Mouse (Mus musculus) intestine, embryonic 15.5 days (tissue): ENCODE results near the gene Ube2r2. TPM values are rescaled to one million over a fixed set of nuclear protein-coding genes. Genes with fewer than 3 reads are reported as not detected.
A peak's percentile ranks its signal among the peaks of the same experiment; 100 is the strongest.

Source experiments
- ATAC-seq: fragments of 200-750 bp; cut with Nextera tagmentation; 2 replicates; pipeline ENCODE4 v1.8.0; 2017; ENCODE audit warnings: moderate TSS enrichment, moderate library complexity
- H3K27ac ChIP-seq: fragments of 300-500 bp; sonication (generic); 2 replicates; pipeline ENCODE4 v1.5.1; 2015; ENCODE audit warnings: mild to moderate bottlenecking, inconsistent platforms
- H3K27me3 ChIP-seq: fragments of 300-500 bp; sonication (generic); replicated peaks from 2 replicates; pipeline ENCODE4 v1.6.1; 2015; ENCODE audit warnings: inconsistent platforms
- H3K36me3 ChIP-seq: fragments of 300-500 bp; sonication (generic); 2 replicates; pipeline ENCODE4 v1.6.1; 2015; ENCODE audit warnings: inconsistent platforms
- H3K4me1 ChIP-seq: fragments of 300-500 bp; sonication (generic); replicated peaks from 2 replicates; pipeline ENCODE4 v1.6.1; 2015; ENCODE audit warnings: inconsistent platforms
- H3K4me2 ChIP-seq: fragments of 300-500 bp; sonication (generic); replicated peaks from 2 replicates; pipeline ENCODE4 v1.6.1; 2015; ENCODE audit warnings: mild to moderate bottlenecking, inconsistent platforms
- H3K4me3 ChIP-seq: fragments of 300-500 bp; sonication (generic); replicated peaks from 2 replicates; pipeline ENCODE4 v1.5.1; 2015; ENCODE audit warnings: inconsistent platforms
- H3K9ac ChIP-seq: fragments of 300-500 bp; sonication (generic); 2 replicates; pipeline ENCODE4 v1.6.1; 2015; ENCODE audit warnings: inconsistent platforms
- H3K9me3 ChIP-seq: fragments of 300-500 bp; sonication (generic); 2 replicates; pipeline ENCODE4 v1.6.1; 2016; ENCODE audit warnings: inconsistent platforms
- WGBS: fragments of 180-500 bp; shearing (Covaris S2); methylation state at CpG from one replicate; pipeline ENCODE4 v1.1.7; 2015; 5-methylcytosine and 5-hydroxymethylcytosine counted together
- polyA plus RNA-seq: library from polyadenylated mRNA; unstranded; fragments of >200 nt; fragmentation: Nextera tagmentation; extraction: Ambion mirVana; gene quantifications from 2 replicates; pipeline ENCODE4 v1.2.1, GENCODE M21; 2015

The Ube2r2 gene
- 64.5 and 68.6 TPM in 2 replicates for polyA plus RNA-seq

DNA sequence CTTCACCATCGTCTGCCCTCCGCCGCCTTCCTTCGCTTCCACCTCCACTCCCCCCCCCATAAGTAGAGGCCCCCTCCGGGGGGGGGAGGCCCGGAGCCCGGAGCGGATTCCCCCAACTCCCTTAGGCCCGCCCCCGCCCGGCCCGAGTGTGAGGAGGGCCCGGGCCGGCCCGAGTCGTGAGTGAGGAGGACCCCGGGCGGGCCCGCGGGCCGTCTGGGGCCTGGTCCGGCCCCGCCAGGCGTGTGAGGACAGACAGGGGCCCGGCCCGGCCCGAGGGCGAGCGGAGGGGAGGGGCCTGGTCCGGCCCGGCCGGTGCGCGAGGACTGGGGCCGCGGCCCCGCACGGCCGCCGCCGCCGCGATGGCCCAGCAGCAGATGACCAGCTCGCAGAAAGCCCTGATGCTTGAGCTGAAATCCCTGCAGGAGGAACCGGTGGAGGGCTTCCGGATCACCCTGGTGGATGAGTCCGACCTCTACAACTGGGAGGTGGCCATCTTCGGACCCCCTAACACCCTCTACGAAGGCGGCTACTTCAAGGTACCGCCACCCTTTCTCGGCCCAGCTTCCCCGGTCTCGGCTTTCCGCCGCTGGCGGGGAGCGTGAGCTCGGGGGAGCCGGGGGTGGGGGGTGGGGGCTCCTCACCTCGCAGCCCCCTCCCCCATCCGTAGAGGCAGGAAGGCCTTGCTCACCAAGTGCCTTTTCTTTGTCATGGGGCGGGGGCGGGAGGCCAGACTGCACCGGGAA, at the start of gene Ube2r2:
TSS of gene Ube2r2 (plus strand) at position 33 of the 743 bp plus-strand sequence.
- WGBS = under 1% methylated on average over 57 of the region's 65 CpGs
- peak within 1 kb of the TSS; percentile 96 for H3K27ac ChIP-seq
- ATAC-seq = peak; percentile 82
- H3K4me2 ChIP-seq = peak within 1 kb of the TSS; percentile 77
- peaks cover 1% of the 10 kb centered on the region for H3K36me3 ChIP-seq
- peak within 1 kb of the TSS; percentile 96 for H3K4me3 ChIP-seq
- no peaks in the 10 kb centered on the region; the same call in 1 of the 2 replicates for H3K4me1 ChIP-seq
- no peaks in the 10 kb centered on the region for H3K27me3 ChIP-seq
- H3K9me3 ChIP-seq = no peaks in the 10 kb centered on the region
- H3K9ac ChIP-seq = peak within 1 kb of the TSS; percentile 99

DNA sequence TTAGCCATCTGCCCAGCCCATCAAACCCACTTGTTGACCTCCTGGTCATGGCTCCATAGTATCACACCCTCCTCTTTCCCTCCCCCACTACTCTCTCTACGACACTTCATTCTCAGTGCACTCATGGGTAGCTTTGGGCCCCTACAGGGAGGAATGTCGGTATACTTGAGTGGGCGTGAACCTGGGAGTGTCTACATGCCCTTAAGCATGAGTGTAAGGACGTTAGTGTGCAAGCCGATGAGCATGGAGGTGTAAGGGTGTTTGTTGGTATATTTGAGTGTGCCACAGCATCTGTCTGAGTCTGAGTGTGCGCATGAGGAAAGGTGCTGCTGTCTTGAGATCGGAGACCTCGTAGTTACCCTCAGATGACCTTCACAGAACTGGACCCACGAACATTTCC, 48.6 kb upstream of the Ube2r2 start:
- Histone ChIP-seq H3K27ac (no peak overlapping the region), H3K27me3 (no peaks in the 10 kb centered on the region), H3K4me1 (no peaks in the 10 kb centered on the region), H3K4me3 (no peak overlapping the region), H3K9me3 (no peaks in the 10 kb centered on the region), H3K4me2 (no peak overlapping the region), H3K36me3 (no peaks in the 10 kb centered on the region), H3K9ac (no peak overlapping the region)
- 75% methylated on average over 9 of the region's 9 CpGs for WGBS
- ATAC-seq = peak; percentile 69; the same call in 1 of the 2 replicates

DNA sequence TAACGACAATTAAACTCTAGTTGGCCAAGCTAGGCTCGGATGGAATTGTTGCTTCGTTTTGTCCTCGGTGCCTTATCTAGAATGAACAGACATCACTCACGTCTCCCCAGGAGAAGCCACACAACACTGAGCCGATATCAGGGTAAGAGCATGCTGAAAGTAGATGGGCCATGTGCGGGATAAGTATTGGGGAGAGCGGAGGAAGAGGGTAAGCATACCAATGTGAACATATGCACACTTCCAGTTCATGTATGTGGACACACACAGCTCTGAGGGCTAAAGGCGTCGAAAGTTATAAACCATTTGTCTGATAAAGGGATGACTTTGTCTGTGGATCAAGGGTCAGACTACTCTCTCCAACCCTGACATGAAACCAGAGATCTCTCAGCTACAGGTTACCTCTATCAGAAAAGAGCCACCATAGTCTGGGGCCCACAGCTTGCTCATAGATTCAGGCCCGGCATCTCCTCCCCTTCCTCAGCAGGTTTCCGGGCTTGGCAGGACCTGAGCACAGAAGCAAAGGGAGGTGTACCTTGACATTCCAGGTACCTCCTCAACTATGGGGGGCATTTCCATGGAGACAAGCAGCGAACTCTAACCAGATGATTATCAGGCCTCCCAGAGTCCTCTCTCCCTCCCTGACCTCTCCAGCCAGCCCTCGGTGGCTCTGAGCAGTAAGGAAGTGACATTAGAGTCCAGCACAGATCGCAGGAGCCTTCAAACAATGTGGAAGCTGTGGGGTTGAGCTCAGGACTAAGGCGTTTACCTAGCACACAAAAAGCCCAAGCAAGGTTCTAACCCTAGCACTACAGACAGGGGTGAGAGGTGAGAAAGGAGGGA, 47.9 kb upstream of the Ube2r2 start:
- H3K4me3 ChIP-seq = no peak overlapping the region
- 82% methylated on average over 16 of the region's 16 CpGs for WGBS
- peak; percentile 74; the same call in 1 of the 2 replicates for ATAC-seq
- H3K9me3 ChIP-seq = no peaks in the 10 kb centered on the region
- no peaks in the 10 kb centered on the region for H3K27me3 ChIP-seq
- H3K9ac ChIP-seq = no peak overlapping the region
- H3K4me1 ChIP-seq = no peaks in the 10 kb centered on the region
- H3K36me3 ChIP-seq = no peaks in the 10 kb centered on the region
- H3K27ac ChIP-seq = no peak overlapping the region
- H3K4me2 ChIP-seq = no peak overlapping the region

DNA sequence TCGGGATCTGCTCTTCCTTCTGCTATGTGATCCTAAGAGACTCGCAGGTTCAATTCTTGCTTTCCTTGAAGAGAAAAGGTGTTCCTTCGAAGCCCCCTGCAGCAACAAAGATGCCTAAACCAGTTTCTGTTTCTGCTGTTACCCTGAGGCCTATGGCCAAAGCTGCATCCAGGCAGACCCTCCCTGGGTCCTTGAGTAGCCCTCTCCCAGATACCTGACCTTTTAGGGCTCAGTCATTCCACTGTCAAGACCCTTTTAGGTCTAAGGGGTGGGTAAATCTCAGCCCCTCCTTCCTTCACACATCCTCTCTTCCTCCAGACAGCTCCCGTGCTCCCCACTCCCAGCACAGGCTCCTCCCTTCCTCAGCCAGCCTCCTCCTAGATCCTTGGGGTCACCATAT, 46.4 kb upstream of the Ube2r2 start:
- WGBS = 76% methylated on average over 4 of the region's 4 CpGs
- no peak for ATAC-seq
- no peaks in the 10 kb centered on the region for H3K27me3 ChIP-seq
- H3K9me3 ChIP-seq = no peaks in the 10 kb centered on the region
- H3K4me1 ChIP-seq = peaks cover 2% of the 10 kb centered on the region
- no peak overlapping the region for H3K4me2 ChIP-seq
- H3K9ac ChIP-seq = no peak overlapping the region
- no peaks in the 10 kb centered on the region for H3K36me3 ChIP-seq
- no peak overlapping the region for H3K27ac ChIP-seq
- no peak overlapping the region for H3K4me3 ChIP-seq

DNA sequence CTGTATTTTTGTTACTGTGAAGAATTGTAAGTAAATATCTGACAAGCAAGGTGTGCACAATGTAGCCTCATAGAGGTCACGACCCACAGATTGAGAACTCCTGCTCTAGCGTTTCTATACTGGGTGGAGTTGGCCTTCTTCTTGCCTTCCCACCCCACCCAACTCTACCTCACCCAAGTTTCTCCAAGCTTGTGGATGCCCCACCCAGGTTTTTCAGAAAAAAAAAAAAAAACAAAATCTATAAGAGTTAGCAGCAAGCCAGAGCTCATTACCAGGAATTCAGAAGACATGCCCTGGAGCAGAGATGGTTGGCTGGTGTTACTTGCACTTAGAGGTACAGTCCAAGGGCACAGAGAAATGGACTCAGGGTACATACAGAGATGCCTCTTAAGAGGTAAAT, 45.8 kb upstream of the Ube2r2 start:
- H3K27ac ChIP-seq = no peak overlapping the region
- no peak for ATAC-seq
- H3K4me2 ChIP-seq = no peak overlapping the region
- H3K4me3 ChIP-seq = no peak overlapping the region
- 52% methylated on average over 2 of the region's 2 CpGs for WGBS
- no peaks in the 10 kb centered on the region for H3K9me3 ChIP-seq
- H3K27me3 ChIP-seq = no peaks in the 10 kb centered on the region
- no peak overlapping the region for H3K9ac ChIP-seq
- no peaks in the 10 kb centered on the region for H3K36me3 ChIP-seq
- H3K4me1 ChIP-seq = peaks cover 8% of the 10 kb centered on the region

DNA sequence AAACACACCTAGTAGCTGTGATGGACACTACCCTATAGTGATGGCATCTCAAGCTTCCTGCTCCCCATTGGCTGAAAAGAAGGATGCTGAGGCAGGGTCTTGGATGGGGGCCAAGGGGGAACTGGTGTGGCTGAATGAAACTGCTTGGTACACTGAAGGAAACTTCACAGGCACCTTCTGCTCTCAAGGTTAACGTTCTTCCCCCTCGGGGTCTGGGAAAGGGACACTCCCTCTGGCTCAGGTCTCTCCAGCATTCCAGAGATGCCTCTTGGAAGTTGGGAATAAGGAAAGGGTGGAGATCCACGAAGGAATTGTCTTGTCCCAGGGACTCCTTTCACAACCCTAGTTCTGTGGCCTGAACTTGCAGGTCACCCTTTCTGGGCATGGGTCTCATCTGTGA, 44.2 kb upstream of the Ube2r2 start:
- H3K4me1 ChIP-seq = peaks cover 17% of the 10 kb centered on the region
- H3K4me3 ChIP-seq = no peak overlapping the region
- H3K36me3 ChIP-seq = no peaks in the 10 kb centered on the region
- H3K9me3 ChIP-seq = no peaks in the 10 kb centered on the region
- ATAC-seq = no peak
- no peak overlapping the region for H3K4me2 ChIP-seq
- no peak overlapping the region for H3K9ac ChIP-seq
- no peak overlapping the region for H3K27ac ChIP-seq
- 43% methylated on average over 3 of the region's 3 CpGs for WGBS
- no peaks in the 10 kb centered on the region; the same call in 1 of the 2 replicates for H3K27me3 ChIP-seq

DNA sequence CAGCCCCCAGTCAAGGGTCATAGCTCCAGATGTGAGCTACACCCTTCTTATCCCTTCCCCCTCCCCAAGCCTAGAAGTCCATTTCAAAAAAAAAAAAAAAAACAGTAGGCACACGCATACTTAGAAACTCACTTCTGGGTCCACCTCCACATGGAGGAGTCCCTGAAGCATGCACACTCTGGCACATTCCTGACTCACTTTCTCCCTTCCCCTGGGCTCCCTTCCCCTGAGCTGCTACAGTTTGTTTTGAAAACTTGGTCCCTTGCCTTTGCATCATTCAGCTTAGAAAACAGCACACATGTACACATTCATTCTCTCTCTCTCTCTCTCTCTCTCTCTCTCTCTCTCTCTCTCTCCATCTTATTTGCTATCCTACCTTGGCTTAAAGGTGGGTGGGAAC, 42.6 kb upstream of the Ube2r2 start:
- Histone ChIP-seq H3K4me1 (peaks cover 29% of the 10 kb centered on the region), H3K36me3 (no peaks in the 10 kb centered on the region), H3K9me3 (no peaks in the 10 kb centered on the region), H3K4me2 (no peak overlapping the region), H3K27me3 (no peaks in the 10 kb centered on the region; the same call in 1 of the 2 replicates), H3K9ac (no peak overlapping the region), H3K4me3 (no peak overlapping the region), H3K27ac (no peak overlapping the region)
- WGBS = 69% methylated on average over 1 of the region's 1 CpGs
- ATAC-seq = no peak

DNA sequence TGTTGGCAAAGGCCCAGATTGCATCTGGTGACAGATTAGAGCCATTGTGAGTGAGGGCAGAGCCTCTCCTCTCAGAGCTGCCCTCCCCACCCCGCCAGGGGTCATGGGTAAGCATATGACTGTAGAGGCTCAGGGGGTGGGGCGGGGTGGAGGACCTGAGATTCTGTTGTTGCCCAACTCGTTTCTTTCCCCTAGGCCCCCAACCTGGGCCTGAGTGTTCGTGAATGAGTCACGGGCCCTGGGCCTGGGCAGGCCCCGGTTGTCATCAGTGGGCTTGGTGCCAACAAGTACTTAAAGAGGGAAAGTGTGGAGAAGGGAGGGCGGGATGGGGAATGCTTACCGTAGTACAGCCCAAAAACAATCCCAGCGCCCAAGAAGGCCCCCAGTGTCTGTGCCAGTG, 41.2 kb upstream of the Ube2r2 start:
- 39% methylated on average over 9 of the region's 9 CpGs for WGBS
- H3K9ac ChIP-seq = no peak overlapping the region
- no peaks in the 10 kb centered on the region for H3K36me3 ChIP-seq
- H3K27ac ChIP-seq = no peak overlapping the region
- H3K4me1 ChIP-seq = peaks cover 37% of the 10 kb centered on the region
- peak; percentile 63 for ATAC-seq
- no peak overlapping the region for H3K4me2 ChIP-seq
- no peaks in the 10 kb centered on the region for H3K9me3 ChIP-seq
- H3K27me3 ChIP-seq = no peaks in the 10 kb centered on the region; the same call in 1 of the 2 replicates
- H3K4me3 ChIP-seq = no peak overlapping the region

DNA sequence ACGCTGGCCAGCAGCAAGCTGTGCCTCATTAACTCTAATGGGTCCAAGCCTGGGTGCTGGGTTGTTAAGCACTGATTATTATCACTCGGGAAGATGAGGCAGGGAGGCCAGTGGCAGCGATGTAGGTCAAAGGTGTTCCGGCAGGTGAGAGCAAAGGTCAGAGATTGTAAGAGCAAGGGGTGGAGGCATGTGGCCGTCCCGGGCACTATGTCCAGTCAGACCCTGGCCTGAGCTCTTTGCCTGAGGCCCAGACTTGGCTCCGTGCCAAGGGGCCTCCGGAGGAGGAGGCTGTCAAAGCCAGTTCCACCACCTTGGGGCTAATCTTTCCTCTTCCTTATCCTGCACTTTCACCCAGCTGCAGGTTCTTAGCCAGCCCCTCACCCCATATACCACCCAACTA, 39.4 kb upstream of the Ube2r2 start:
- WGBS = 40% methylated on average over 8 of the region's 8 CpGs
- no peak overlapping the region for H3K4me3 ChIP-seq
- H3K4me1 ChIP-seq = peaks cover 37% of the 10 kb centered on the region
- no peaks in the 10 kb centered on the region for H3K36me3 ChIP-seq
- no peak overlapping the region for H3K9ac ChIP-seq
- peak; percentile 40 for ATAC-seq
- H3K27ac ChIP-seq = no peak overlapping the region
- no peaks in the 10 kb centered on the region; the same call in 1 of the 2 replicates for H3K27me3 ChIP-seq
- no peaks in the 10 kb centered on the region for H3K9me3 ChIP-seq
- 0 out of 2 replicates have a peak overlapping the region, but pooled peaks have one; percentile 4 for H3K4me2 ChIP-seq

DNA sequence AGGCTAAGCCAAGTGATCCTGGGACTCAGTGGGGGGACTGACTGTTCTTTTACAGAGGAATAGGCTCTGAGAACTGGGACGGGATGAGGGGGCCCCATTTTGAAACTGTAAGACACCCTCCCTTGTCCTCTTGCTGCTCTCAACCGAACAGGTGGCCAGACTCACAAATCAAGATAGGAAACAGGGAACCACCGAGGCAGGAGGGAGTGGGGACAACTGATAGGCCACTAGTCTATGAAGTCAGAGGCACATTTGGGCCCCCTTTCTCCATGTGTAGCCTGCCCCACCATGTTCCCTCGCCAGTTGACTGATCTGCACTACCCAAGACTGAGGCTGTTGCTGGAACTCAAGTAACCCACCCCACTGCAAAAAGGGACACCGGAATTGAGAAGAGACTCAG, 38.7 kb upstream of the Ube2r2 start:
- H3K4me1 ChIP-seq = peaks cover 37% of the 10 kb centered on the region
- H3K9ac ChIP-seq = no peak overlapping the region
- whole genome bisulfite sequencing = 73% methylated on average over 5 of the region's 5 CpGs
- no peak overlapping the region for H3K27ac ChIP-seq
- no peaks in the 10 kb centered on the region for H3K36me3 ChIP-seq
- ATAC-seq = no peak
- no peaks in the 10 kb centered on the region; the same call in 1 of the 2 replicates for H3K27me3 ChIP-seq
- no peak overlapping the region for H3K4me3 ChIP-seq
- 0 out of 2 replicates have a peak overlapping the region, but pooled peaks have one; percentile 91 for H3K4me2 ChIP-seq
- no peaks in the 10 kb centered on the region for H3K9me3 ChIP-seq

DNA sequence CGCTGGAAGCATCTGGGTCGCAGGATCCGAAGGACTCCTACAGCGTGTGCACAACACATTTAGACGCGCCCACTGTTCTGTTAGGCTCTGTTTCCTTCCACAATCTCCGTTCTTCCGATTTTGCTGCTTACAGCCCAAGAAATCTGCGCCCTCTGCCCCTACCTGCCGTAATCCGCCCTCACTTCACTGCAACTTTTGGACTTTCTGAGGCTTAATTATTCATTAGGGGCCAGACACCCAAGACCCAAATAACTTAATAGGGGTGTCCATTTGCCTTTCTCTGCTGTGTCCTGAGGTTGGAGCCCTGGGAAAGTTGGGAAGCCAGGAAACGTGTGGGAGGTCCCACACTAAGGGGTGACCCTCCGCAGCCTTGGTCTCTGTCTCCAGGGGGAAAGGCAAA, 38.2 kb upstream of the Ube2r2 start:
- H3K4me2 ChIP-seq = peak overlapping the region; percentile 91; the same call in 1 of the 2 replicates
- H3K4me1 ChIP-seq = peaks cover 37% of the 10 kb centered on the region
- H3K27ac ChIP-seq = no peak overlapping the region
- no peaks in the 10 kb centered on the region for H3K9me3 ChIP-seq
- no peak overlapping the region for H3K9ac ChIP-seq
- 65% methylated on average over 13 of the region's 13 CpGs for WGBS
- no peaks in the 10 kb centered on the region for H3K36me3 ChIP-seq
- H3K27me3 ChIP-seq = no peaks in the 10 kb centered on the region; the same call in 1 of the 2 replicates
- ATAC-seq = no peak
- H3K4me3 ChIP-seq = peak overlapping the region; percentile 37; the same call in 1 of the 2 replicates

DNA sequence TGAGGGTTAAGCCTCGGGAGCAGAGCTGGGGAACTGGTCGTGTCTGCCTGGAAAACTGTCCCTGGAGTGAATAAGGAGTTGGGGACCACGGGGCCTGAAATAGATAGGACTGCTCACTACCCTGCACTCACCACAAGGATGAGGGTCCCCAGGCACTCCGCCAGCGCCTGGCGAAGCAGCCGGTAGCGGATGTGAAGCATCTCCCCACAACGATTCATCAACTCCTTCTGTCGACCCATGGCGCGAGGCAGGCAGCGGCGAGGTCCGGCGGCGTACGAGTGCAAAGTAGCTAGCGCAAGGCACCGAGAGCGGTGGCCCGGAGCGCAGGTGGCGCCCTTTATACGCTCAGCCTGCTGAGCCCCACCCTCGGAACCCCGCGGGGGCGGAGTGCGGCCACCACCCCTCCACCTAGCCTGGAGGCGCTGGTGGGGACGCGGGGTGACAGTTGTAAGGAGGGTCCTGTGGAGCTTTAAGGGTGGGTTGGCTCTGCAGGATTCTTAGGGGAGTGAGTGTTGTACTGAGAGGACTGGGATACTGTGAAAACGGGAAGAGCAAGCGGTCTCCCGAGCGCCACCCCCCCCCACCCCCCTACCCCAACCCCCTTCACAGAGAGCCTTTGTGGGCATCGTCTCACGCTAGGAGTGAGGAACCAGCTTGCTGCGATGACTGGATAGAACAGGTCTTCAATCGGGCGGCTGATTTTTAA, 37.5 kb upstream of the Ube2r2 start, which contains the start of gene Aqp3:
TSS of gene Aqp3 (minus strand) at position 313 of the 706 bp plus-strand sequence.
- Histone ChIP-seq H3K27ac (no peak within 1 kb of the TSS), H3K4me2 (peak within 1 kb of the TSS; percentile 91), H3K9me3 (no peaks in the 10 kb centered on the region), H3K9ac (no peak within 1 kb of the TSS), H3K27me3 (no peaks in the 10 kb centered on the region; the same call in 1 of the 2 replicates), H3K4me1 (peaks cover 37% of the 10 kb centered on the region), H3K36me3 (no peaks in the 10 kb centered on the region), H3K4me3 (peak within 1 kb of the TSS; percentile 37)
- under 1% methylated on average over 42 of the region's 42 CpGs for WGBS
- ATAC-seq = peak; percentile 61
